Mouse (Mus musculus) heart, adult 9 months (tissue): ENCODE data around the gene Apol7e.
A peak's percentile ranks its signal among the peaks of the same experiment; 100 is the strongest.
"Not testable (repeated sequence)": the region's sequence is repeated elsewhere in the genome, so short reads cannot be mapped to it uniquely, and the experiment has no call there.

Source experiments
- DNase-seq, 2 experiments: peaks; one replicate each; pipeline ENCODE4 v3.0.0; 2022; ENCODE audit warnings: low spot score in 2 of 2

Gene Apol7e

DNA sequence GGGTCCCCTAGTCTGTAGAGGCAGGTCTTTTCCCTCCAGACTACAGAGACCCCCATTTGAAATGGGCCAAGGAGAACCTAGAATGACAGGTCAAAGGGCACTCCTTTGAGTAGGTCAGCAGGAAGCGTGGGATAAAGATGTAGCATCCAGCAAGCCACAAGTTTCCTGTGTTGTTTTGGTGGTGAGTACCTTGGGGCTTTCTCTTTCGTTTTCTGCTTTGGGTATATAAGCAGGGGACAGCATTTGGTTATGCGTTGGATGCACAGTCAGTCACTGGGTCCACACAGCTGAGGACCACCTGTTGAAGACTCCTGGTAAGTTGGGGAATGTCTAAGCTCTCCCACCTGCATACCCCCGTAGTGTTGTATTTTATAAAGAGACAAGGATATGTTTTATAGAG lies at the start of gene Apol7e:
Gene Apol7e (plus strand): TSS at position 202 of the 400 bp plus-strand sequence.
- not testable (repeated sequence) for DNase-seq

DNA sequence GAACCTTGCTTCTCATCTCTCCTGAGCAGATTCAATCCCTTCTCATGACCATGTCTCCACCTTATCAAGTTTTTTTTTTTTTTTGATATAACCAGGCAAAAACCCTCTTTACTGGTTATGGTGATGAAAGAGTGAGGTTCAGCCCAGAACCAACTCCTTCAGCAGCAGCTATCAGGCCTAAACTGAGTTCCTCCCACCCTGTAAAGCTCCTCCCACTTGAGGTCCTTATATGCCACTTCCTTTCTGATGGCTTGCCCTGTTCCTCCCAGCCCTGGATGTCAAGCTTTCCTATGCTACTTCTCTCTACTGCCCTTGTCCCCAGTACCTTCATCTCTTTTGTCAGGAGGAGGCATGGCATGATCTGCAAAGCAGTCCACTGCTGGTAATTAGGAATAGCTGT lies 47.5 kb upstream of the Apol7e start:
- DNase-seq, result not testable (repeated sequence)

DNA sequence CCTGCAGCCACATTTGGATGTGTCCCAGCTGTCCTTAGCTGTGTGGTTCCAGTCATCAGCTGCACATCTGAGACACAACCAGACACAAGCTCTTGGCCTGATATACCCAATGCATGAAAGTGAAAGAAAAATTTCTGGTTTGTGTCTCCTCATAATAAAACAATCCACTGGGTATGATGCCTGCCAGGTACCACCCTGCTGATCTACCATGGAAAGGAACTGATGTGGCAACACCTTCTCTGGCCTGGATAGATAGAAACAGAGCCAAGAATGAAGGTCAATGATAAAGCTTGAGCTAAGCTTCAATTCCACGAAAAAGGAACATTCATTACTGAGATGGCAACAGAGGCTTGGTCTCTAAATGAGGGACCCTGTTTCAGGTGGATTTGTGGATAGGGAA lies 38.9 kb upstream of the Apol7e start:
- DNase-seq, result not testable (repeated sequence)

DNA sequence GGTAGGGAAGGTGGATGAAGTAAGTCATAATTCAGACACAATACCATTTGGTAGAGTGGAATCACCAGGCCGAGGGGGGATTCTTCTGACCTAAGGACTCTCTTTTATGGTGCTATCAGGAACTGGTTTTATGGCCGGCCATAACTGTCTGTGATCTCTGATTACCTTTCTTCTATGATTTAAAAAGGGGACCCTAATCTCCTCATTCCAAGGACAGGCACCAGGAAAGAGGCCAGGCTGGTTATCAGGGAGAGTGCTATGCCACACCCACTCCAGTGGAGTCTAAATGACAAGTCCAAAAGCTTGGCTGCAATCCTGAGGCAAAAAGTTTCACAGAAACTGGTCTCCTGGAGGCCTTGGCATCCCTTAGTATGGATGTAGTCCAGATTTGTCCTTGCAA lies 36.8 kb upstream of the Apol7e start:
- not testable (repeated sequence) for DNase-seq

DNA sequence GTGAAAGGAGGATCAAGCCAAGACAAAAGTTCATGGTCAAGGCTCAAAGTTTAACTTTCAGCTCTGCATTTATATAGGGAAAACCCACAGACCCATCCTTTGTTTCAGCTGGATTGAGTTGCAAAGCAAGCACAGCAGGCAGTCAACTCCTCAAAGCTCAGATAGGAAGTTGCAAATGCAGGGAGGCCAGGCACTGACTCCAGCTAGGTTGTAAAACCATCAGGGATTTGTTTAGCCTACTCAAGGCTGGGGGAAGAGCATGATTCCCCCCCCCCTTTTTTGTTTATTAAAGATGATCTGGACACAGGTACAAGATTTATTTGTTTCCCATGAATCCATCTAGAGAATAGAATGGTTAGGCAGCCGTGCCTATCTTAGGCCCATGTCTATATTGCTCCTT lies 24.6 kb upstream of the Apol7e start:
- DNase-seq, result not testable (repeated sequence)

DNA sequence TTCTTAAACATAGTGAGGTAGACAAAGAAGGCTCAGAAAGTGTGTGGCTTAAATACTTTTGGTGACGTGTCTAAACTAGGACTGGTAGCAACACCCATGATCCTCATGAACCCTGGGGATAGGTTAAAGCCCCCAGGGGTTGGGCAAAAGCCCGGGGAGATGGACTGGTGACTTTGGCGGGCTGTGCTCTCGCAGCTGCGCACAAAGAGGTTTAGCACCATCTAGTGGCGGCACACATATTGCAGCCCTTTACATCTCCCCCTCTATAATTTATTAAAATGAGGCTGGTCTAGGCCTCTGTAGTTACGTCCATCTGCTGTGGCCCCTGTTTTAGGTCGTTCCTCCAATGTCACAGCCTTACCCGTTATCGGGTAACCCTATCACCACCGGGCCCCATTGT lies 14.7 kb upstream of the Apol7e start:
- DNase-seq, result peak; percentile 11 to 13

DNA sequence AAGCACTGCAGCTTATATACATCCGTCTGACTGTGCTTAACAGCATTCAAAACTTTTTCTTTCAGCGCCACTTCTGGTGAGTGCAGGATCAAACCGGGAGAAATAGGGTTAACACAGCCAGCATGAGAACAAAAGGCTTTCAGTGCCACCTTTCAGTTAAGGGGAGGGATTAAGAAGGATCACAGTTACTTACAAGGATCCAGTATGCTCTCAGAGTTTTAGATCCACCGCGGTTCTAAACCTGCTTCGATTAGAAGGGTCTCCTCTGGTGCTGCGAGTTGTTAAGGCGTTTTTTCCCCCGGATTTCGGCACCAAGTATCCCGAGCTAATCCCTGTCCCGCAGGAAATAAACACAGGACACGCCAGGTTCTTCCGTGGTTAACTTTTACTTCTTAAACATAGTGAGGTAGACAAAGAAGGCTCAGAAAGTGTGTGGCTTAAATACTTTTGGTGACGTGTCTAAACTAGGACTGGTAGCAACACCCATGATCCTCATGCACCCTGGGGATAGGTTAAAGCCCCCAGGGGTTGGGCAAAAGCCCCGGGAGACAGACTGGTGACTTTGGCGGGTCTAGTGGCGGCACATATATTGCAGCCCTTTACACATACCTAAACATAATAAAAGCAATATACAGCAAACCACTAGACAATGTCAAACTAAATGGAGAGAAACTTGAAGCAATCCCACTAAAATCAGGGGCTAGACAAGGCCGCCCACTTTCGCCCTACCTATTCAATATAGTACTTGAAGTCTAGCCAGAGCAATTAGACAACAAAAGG lies 6.9 kb upstream of the Apol7e start:
- not testable (repeated sequence) for DNase-seq

DNA sequence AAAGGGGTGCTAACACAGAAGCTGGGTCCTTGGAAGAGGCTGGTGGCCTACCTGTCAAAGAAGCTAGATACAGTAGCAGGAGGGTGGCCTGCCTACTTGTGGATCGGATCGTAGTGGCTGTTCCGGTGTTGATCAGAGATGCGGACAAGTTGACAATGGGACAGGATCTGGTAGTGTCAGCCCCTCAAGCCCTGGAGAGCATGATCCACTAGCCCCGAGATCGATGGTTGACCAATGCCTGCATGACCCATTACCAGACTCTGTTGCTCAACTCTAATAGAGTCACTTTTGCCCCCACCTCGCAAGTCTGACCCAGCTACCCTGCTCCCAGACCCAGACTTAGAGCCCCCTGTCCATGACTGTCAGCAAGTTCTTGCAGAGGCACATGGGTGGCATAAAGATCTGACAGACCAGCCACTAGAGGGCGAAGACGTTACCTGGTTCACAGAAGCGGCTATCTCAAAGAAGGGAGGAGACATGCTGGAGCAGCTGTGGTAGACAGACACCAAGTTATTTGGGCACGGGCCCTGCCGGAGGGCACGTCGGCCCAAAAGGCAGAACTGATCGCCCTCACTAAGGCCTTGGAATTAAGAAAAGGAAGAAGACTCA lies 3.9 kb upstream of the Apol7e start:
- DNase-seq, result peak in 1 of 2 experiments; percentile 3

DNA sequence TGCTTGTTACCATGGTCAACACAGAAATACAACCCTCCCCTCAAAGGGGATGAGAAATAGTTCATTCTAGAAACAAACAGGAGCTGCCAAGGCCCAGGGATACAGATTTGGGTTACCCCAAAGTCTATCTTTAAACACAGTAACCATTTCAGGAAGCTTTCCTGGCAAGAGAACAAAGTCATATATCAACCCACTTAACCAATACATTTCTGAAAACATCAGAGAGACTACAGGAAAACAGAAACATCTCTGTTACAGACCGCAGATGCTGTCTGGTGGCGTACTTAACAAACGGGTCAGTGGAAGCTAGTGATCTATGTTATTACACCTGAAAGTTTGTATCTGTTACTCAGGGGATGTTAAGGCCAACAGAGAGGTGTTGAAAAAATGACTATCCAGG lies 6.6 kb downstream of the Apol7e start:
- DNase-seq, result not testable (repeated sequence)

DNA sequence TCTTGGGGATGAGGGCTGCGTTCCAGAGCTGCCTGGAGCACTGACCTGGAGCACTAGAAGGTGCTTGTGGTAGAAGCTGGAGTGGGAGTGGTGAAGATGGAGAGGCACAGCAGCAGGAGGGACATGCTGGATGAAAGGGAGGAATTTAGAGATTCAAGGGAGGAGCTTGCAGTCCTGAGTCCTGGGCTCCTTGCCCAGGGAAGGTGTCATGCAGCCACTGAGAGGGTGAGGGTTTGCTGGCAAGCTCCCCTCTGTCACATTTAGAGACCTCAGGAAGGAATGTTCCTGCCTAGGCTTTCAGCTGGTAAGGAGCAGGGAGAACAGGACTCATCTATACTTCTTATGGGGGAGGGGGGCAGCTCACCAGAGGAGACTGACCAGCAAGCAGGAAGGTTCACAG lies 10.3 kb downstream of the Apol7e start:
- DNase-seq, result not testable (repeated sequence)

DNA sequence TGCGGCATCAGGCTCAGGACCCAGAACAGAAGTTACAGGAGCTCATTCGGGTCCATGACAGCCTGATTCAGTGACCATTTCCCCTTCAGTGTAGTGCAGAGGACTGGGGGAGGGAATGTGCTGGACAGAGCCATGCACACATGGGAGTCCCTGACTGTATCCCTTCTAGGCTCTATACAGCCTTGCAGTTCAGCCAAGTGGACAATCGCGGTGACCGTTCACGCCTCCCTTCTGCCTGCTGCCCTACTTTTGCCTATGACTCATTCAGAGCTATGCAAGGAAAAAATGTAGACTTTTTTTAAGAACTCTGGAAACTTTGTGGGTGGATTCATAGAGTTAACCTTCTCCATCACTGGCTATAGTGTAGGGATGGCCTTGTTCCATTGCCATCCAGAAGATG lies 19.6 kb downstream of the Apol7e start:
- not testable (repeated sequence) for DNase-seq

DNA sequence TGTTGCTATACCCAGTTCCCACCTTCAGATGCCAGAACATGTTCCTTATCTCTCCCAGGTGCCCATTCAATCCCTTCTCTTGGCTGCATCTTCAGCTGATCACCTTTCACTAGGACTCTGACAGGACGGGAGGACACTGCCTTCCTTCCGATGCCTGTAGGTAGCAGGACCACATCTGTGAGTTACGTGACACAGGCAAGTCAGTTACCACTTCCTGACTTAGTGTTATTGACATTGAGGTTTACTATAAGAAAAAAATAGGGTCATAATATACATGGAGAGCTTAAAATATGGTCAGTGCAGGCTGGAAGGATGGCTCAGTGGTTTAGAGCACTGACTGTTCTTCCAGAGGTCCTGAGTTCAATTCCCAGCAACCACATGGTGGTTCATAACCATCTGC lies 22.9 kb downstream of the Apol7e start:
- DNase-seq, result not testable (repeated sequence)

DNA sequence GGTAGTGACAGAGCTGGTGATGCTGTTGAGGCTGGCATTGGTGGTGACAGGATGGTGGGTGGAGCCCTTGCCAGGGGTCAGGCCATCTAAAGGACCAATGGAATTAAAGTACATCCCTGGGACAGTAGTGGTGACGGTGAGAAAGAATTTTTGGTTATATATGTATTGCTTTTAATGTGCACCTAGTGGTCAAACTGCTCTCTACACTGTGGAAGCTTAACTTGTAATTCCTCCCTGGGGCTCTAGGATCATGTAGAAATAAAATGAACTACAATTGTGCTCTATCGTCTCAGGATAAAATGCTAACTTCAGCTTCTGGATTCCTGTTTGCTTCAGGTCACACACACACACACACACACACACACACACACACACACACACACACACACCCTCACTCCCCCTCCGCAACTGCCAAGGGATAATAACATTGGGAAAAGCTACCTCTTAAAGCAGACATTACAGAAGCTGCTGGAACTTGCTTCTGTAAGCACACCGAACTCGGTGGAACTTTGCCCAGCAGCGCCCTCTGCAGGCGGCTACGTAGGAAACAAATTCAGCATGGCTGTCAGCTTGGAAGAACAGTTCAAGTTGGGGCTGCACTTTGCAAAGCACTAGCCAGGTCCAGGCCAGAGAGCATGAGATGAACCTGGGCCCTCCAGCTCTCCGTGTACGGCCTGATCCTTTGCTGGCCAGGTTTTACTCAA lies 25.7 kb downstream of the Apol7e start:
- not testable (repeated sequence) for DNase-seq

DNA sequence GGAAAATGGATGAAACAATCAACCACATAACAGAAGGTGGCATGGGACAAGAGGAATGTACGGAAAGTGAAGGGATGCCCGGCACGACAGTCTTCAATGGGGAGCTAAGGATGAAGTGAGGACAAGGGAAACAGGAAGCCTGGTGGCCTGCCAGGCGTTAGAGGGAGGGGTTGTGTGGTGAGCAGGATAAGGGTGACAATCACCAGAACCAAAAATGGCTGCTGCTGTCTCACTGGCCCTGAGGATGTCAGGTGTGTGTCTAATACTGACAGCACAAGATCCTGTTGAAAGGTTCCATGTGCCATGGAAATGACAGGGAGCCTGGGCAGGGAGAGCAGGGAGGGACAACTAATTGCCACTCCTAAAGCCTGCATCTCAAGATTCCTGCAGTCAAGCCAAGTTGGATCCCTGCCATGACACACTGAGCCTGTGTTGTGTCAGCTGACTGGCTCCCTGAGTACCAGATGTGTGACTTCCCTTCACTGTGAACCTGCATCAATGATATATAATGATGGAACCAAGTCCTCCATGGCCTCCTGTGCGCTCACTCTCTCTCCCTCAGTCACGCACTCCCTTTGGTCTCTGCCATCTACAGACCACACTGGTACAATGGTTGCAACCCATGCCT lies 26.9 kb downstream of the Apol7e start:
- peak in 1 of 2 experiments; percentile 18 for DNase-seq

DNA sequence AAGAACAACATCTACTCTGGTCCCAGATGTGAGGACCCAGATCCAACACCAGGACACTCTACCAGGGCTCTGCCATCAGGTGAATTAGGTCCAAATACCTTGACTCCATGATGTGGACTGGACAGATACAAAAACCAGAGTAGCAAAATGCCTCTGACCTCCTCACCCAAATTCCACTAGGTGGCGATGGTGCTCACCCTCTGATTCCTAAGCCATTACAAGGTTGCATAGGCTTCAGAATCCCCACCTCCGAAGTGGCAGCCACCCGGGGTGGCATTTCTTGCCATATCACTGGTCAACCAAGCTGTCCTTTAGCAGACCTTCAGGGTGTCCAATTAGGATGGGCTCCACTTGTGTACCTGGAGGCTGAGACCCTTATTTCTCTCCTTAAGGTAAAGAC lies 28.5 kb downstream of the Apol7e start:
- DNase-seq, result not testable (repeated sequence)

DNA sequence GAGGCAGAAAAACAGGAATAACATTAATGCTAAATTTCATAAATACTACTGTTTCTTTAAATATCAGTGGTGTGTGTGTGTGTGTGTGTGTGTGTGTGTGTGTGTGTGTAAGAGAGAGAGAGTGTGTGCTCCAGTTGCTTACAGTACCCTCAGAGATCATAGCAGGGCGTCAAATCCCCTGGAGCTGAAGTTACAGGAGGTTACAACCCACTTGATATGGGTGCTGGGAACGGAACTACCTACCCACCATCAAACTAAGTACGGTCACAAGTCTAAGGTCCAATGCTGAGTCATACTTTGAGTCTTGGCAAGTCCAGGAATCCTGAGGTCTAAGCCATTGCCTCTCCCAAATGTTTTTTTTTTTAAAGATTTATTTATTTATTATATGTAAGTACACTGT lies 29.1 kb downstream of the Apol7e start:
- not testable (repeated sequence) for DNase-seq

DNA sequence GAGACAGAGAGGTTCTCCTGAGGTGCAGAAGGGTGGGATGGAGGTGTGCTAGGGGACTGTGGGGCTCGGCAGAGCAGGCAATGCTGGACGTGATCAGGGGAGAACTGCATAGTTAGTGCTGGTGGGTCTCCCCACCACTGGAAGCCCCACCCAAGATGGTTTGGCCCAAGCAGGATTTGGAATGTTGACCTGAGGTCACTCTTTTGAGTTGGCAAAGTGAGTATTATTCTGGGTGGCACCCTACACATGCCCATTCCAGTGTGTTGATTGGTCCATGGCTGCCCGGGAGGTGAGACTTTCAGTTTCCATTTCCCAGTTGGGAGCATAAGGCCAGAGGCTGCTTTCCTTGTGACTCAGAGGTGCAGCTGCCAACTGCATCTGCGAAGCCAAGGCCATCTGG lies 30.1 kb downstream of the Apol7e start, which contains the start of gene Apol9b:
Gene Apol9b (plus strand): TSS at position 301 of the 400 bp plus-strand sequence.
- DNase-seq, result not testable (repeated sequence)

DNA sequence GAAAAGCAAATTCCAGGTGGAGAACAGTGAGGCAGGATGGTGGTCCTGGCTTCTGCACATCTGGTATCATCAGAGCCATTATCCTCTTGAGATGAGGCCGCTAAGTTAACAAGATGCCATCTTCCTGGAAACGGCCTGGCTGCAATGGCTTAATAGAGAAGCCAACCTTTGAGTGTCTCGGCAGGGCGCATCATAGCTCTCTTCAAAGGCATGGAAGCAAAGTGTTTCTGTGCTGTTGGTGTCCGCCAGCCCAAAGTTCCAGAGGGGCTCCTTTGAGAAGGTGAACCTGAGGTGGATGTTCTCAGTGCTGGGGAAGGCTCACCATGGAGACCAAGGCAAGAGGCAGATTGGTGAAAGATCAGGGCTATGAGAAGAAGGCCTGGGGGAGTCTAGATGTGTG lies 32.9 kb downstream of the Apol7e start:
- DNase-seq, result no peak

DNA sequence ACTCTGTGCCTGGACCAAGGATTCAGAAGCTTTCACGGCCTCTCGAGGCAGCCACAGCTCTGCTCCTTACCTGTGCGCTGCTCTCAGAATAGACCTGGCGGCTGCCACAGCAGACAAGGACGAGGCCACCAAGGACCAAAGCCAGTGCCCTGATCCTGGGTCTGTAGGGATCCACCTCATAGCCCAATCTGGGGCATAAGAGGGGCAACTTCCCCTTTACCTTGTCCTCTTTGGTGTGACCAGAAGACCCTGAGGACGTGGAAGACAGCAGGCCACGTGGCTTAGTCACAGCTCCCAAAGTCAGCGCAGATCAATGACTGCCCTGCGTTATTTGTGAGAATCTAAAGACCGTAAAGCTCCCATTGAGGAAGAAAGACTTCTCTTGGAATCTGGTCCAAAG lies 34.2 kb downstream of the Apol7e start:
- not testable (repeated sequence) for DNase-seq

DNA sequence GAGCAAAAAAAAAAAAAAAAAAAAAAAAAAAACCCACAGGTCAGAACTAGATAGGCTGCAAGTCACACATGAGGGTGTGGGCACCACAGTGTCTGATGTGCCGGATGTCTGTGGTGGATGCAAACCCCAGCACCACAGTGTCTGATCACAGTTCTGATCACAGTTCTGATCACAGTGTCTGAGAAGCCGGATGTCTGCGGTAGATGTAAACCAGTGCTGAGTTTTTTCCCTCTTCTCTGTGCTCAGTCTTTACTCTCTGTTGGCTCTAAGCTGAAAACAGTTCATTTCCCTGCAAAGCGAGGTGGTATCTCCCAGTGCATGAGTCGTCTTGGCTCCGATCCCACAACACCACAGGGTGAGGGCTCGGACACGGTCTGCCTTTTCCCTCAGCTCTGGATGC lies 34.7 kb downstream of the Apol7e start:
- DNase-seq, result not testable (repeated sequence)

DNA sequence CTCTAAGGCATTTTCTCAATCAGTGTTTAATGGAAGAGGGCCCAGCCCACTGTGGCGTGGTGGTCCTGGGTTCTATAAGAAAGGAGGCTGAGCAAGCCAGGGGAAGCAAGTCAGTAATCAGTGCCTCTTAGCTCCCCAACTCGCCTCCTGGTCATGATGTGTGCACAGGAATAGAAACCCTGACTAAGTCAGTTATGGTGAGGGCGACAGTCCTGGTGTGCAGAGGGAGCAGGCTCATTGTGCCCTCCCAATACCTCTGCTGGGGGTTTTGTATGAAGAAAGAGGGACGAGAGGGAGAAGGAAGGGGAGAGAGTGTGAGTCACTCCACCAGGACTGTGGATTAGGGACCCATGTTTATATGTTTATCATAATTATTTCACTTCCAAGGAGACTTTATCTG lies 35.2 kb downstream of the Apol7e start:
- not testable (repeated sequence) for DNase-seq
